Mouse (Mus musculus) cerebellum, adult 2 months (tissue): ENCODE measurements at regions not wholly inside any gene's neighbourhood (a gene's known extent, or its start where the extent isn't known, plus 50 kb on each side); places are given as distances from the start of the nearest gene placed in this dataset.

Experiments
- CTCF ChIP-seq: fragments of 200-500 bp; IDR thresholded peaks from 2 replicates; pipeline ENCODE4 v1.5.1; 2011; ENCODE audit warnings: low read depth, mild to moderate bottlenecking, control low read depth, low read length, moderate library complexity, borderline replicate concordance; ENCODE audit not compliant: insufficient read depth
- POLR2A ChIP-seq: fragments of 200-500 bp; IDR thresholded peaks from 2 replicates; pipeline ENCODE4 v1.6.1; 2011; ENCODE audit warnings: low read length, control low read depth, borderline replicate concordance; ENCODE audit not compliant: insufficient read depth

GRCm38 (mm10) chr11:17620462-17621248, 333.0 kb downstream of the Etaa1 start:
- TF ChIP-seq CTCF (no peak), POLR2A (no peak)
